Comparison of ENCODE assay signal across 8 mouse cellular contexts in genomic region chr11:115603128-115603475, GRCm38 (mm10). TPM values are rescaled to one million over a fixed set of nuclear protein-coding genes. Genes with fewer than 3 reads are reported as not detected.
DNase-seq lines count a peak whose midpoint lies in the region; ATAC-seq and TF ChIP-seq lines count a peak whose summit lies in the region.

No protein-coding gene starts in this region.

- no peaks in the 10 kb centered on the region for H3K9me3 ChIP-seq in liver, embryonic 12.5 days (replicated peaks)

- H3K9ac ChIP-seq in liver, embryonic 12.5 days = peak overlapping the region; percentile 88

- 5% methylated on average over 15 of the region's 15 CpGs for WGBS in liver, embryonic 12.5 days (ENCODE audit: insufficient replicate concordance)

- peak overlapping the region; percentile 91 for H3K4me2 ChIP-seq in liver, embryonic 12.5 days

- no peak for TF ChIP-seq POLR2A in testis, adult 2 months (IDR thresholded peaks at IDR 0.05; ENCODE audit: control insufficient read depth, low read depth, low read length)

- peaks cover 2% of the 10 kb centered on the region for H3K4me1 ChIP-seq in testis, adult 2 months (ENCODE audit: control insufficient read depth, insufficient read depth, low read length)
- H3K4me1 ChIP-seq in liver, embryonic 12.5 days = peaks cover 66% of the 10 kb centered on the region

- H3K27me3 ChIP-seq in testis, adult 2 months (ENCODE audit: control insufficient read depth, insufficient read depth, low read length) = no peaks in the 10 kb centered on the region
- H3K27me3 ChIP-seq in liver, embryonic 12.5 days (replicated peaks) = no peaks in the 10 kb centered on the region

- H3K27ac ChIP-seq in testis, adult 2 months (ENCODE audit: control insufficient read depth, insufficient read depth, low read depth, low read length) = peak overlapping the region; percentile 98
- H3K27ac ChIP-seq in liver, embryonic 12.5 days = peak overlapping the region; percentile 90

- 0 out of 2 replicates have a peak, but pooled peaks have one; percentile 1 for ATAC-seq in liver, embryonic 12.5 days

- no peak for TF ChIP-seq CTCF in testis, adult 2 months (IDR thresholded peaks at IDR 0.05; ENCODE audit: control insufficient read depth, insufficient read depth, insufficient replicate concordance, low read depth, low read length)

- H3K36me3 ChIP-seq in testis, adult 2 months (ENCODE audit: control insufficient read depth, insufficient read depth, low read length) = peaks cover 1% of the 10 kb centered on the region; the same call in 1 of the 2 replicates
- peaks cover 64% of the 10 kb centered on the region for H3K36me3 ChIP-seq in liver, embryonic 12.5 days

- peak overlapping the region; percentile 87 for H3K4me3 ChIP-seq in testis, adult 2 months (ENCODE audit: control insufficient read depth, low read depth, low read length)
- peak overlapping the region; percentile 95 for H3K4me3 ChIP-seq in liver, embryonic 12.5 days

- DNase-seq in embryo, embryonic 10 days (ENCODE audit: low spot score) = peak; percentile 14
- DNase-seq in embryo, embryonic 9.5 days (ENCODE audit: extremely low spot score) = no peak
- DNase-seq in testis, postnatal 10 days (ENCODE audit: low spot score) = no peak
- DNase-seq in T-cell, adult 2 months (ENCODE audit: low spot score) = no peak
- DNase-seq in right cerebral cortex, adult 18-20 months = no peak
- DNase-seq in adrenal gland, postnatal 25 days = no peak

RNA-seq across cellular contexts. Expression of gene Mrps7, which starts 0.6 kb away (rescaled TPM):
- polyA plus RNA-seq in testis, adult 2 months (2012; rRNA removed) = 9.3 and 10.9 TPM in 2 replicates
- 83.1 and 87.3 TPM in 2 replicates for polyA plus RNA-seq in liver, embryonic 12.5 days (2016; fragmentation: Nextera tagmentation; extraction: Ambion mirVana)
- 89.3 and 99.8 TPM in 2 replicates for total RNA-seq in adrenal gland, postnatal 25 days (2021)

RNA-seq across cellular contexts. Expression of gene Gga3, which starts 0.7 kb away (rescaled TPM):
- 19.8 and 21.1 TPM in 2 replicates for polyA plus RNA-seq in testis, adult 2 months (2012; rRNA removed)
- 14.0 and 14.7 TPM in 2 replicates for polyA plus RNA-seq in liver, embryonic 12.5 days (2016; fragmentation: Nextera tagmentation; extraction: Ambion mirVana)
- total RNA-seq in adrenal gland, postnatal 25 days (2021) = 25.4 and 31.1 TPM in 2 replicates

RNA-seq across cellular contexts. Expression of gene Mif4gd, which starts 9.7 kb away (rescaled TPM):
- 383 and 445 TPM in 2 replicates for polyA plus RNA-seq in testis, adult 2 months (2012; rRNA removed)
- 26.6 and 27.1 TPM in 2 replicates for polyA plus RNA-seq in liver, embryonic 12.5 days (2016; fragmentation: Nextera tagmentation; extraction: Ambion mirVana)
- total RNA-seq in adrenal gland, postnatal 25 days (2021) = 135 and 205 TPM in 2 replicates

RNA-seq across cellular contexts. Expression of gene Slc25a19, which starts 25.0 kb away (rescaled TPM):
- 33.7 and 35.8 TPM in 2 replicates for polyA plus RNA-seq in testis, adult 2 months (2012; rRNA removed)
- polyA plus RNA-seq in liver, embryonic 12.5 days (2016; fragmentation: Nextera tagmentation; extraction: Ambion mirVana) = 15.7 and 17.2 TPM in 2 replicates
- 107 and 114 TPM in 2 replicates for total RNA-seq in adrenal gland, postnatal 25 days (2021)

RNA-seq across cellular contexts. Expression of gene Nup85, which starts 38.9 kb away (rescaled TPM):
- 36.3 and 42.6 TPM in 2 replicates for polyA plus RNA-seq in testis, adult 2 months (2012; rRNA removed)
- polyA plus RNA-seq in liver, embryonic 12.5 days (2016; fragmentation: Nextera tagmentation; extraction: Ambion mirVana) = 202 and 216 TPM in 2 replicates
- 54.0 and 60.7 TPM in 2 replicates for total RNA-seq in adrenal gland, postnatal 25 days (2021)

Comparison
In these comparisons a context has a peak if more than half of its experiments do, and no peak if none do; other contexts are left out.
1. RNA of gene Mif4gd, which starts 9.7 kb away (polyA plus RNA-seq): 383 to 445 TPM in testis, adult 2 months; 26.6 to 27.1 TPM in liver, embryonic 12.5 days; every median in the first group is over 10 times any median in the second.